Mouse (Mus musculus): ENCODE measurements at regions not wholly inside any gene's neighbourhood (a gene's known extent, or its start where the extent isn't known, plus 50 kb on each side); places are given as distances from the start of the nearest gene placed in this dataset.

GRCm38 (mm10) chr1:157016625-157017024, 77.2 kb upstream of the Ralgps2 start:
- no peak for ATAC-seq (replicated peaks; ENCODE audit: low FRiP score, poor library complexity, severe bottlenecking)

- ATAC-seq (replicated peaks; ENCODE audit: low FRiP score, poor library complexity, severe bottlenecking), result no peak
Measured at GRCm38 (mm10) chr1:157014532-157015497, 75.4 kb upstream of the Ralgps2 start.

- no peak for ATAC-seq (replicated peaks; ENCODE audit: low FRiP score, poor library complexity, severe bottlenecking)
Measured at GRCm38 (mm10) chr1:157013669-157014048, 74.2 kb upstream of the Ralgps2 start.

DNA sequence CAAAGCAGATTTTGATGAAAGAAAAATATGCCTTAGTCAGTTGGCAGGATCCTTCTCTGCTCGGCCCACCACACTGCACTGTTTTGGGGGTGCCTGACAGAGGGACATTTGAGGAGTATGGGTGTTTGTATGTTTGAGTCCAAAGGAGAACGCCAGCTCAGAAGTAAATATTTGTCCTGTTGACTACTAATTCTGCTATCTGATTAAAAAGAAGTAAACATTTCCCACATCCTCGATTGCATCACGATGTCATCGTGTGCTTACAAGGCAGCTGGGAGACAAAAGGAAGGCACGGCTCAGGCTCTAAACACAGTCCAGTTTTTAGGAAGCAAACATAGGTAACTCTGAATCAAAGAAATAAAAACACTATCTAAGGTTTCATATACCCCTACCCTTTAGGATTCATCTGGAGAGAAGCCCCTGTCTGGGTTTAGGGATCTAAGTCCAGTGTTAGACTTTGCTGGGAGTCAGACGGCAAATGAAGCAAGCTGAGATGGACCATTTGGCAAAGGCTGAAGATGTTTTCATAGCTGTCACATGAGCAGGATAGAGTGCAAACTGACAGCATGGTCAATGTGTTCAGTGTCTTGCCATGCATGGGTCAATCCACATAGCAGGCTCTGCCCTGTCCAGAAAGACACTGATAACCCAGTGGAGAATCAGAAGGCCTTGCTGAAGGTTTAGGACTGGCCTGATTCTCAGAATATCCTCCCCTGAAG, 73.7 kb upstream of the Ralgps2 start:
- no peak for ATAC-seq (replicated peaks; ENCODE audit: low FRiP score, poor library complexity, severe bottlenecking)

DNA sequence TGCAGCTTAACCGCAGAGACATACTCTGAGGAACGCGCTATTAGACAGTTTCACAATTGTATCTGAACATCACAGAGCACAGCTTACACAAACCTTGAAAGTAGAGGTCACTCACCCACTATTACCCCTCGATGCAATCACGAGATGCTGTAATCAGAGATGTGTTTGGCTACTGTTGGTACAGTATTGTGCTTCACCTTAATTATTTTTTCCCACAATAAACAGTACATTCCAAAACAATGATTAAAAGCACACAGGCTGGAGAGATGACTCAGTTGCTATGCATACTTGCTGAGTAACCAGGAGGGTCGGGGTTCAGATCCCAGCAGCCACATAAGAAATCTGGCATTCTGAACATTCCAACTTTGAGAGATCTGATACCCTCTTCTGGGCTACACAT, 71.8 kb upstream of the Ralgps2 start:
- ATAC-seq (replicated peaks; ENCODE audit: low FRiP score, poor library complexity, severe bottlenecking), result no peak

DNA sequence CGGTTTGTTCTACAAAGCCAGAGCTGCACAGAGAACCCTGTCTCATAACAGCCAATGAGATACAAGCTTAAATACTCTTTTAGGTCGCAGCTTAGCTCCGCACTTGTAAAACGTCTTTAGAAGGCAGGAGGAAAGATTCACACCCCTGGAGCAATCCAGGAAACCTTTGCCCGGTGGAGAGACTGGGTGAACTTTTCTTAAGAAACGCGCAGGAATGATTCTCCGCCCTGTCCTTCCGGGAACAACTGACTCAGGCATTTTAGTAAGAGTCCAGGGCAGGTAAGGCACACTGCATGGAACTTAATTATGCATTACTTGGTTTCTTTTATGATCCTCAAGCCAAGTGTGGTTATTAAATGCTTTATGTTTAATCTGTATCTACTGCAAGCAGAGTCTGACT, 70.0 kb upstream of the Ralgps2 start:
- ATAC-seq (replicated peaks; ENCODE audit: low FRiP score, poor library complexity, severe bottlenecking), result no peak

DNA sequence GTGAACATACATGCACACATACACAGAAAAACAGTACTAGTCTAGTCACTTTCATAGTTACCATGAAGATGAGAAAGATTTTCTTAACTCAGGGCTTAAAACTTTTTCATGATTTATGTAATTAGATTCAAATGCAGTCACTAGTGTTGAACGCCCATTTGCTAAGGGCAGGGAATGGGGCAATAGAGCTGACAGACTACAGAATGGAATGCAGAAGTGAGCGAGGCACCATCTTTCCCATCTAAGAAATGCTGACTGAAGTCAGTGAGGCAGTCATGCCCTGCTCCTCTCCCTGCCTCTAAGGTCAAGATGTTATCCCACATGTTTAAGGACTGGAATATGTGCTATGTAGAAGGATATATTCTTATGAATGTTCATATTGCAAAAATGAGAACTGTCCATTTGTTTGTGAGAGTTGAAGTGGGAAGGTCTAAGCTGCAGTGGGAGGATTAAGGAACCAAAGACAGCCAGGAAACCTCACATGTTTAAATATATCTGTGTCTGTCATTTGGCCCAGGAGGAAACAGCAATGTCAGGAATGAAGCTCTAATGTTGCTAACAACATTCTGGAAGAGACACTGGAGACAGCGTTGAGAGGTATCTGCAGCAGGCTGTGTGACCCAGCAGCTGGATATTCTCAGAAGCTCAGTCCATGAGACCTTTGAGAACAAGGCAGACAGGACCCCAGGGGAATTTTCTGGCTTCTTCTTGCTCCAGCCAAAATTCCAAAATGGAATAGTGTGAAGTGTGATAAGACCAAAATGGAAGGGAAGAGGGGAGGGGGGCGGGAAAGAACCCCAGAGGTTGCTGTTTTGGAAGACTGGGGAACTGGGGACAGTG, 68.7 kb upstream of the Ralgps2 start:
- no peak for ATAC-seq (replicated peaks; ENCODE audit: low FRiP score, poor library complexity, severe bottlenecking)

DNA sequence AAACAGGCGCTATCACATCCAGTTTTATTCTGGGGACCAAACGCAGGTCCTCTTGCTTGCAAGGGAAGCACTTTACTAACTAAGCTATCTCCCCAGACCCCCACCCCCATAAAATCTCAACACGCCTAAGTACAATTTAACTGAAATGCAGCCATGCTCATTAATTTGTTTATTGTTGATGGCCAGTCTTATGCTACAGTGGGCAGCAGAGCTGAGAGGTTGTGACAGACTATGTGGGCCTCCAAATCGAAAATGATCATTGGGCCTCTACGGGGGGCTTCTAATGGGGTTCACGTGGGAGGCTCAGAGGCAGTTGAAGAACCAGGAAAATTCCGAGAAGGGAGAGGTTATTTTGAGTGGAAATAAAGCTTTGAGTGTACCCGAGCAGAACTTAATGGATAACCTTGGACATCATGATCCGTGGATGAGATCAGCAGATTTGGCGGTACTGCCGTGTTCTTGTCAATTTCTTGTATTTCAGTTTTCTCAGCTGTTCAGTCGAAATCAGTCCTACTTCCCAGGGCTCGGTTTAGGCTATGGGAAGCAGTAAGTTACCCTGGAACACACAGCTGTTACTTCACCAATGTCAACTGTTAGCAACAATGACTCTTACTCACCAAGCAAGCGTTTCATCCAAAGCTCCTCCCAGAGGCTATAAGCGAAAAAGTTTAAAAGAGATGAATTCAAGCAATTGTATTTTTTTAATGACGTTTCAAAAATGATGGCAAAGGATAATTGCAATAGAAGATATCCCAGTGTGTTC, 65.1 kb upstream of the Ralgps2 start:
- ATAC-seq (replicated peaks; ENCODE audit: low FRiP score, poor library complexity, severe bottlenecking), result no peak

- ATAC-seq (replicated peaks; ENCODE audit: low FRiP score, poor library complexity, severe bottlenecking), result no peak
Measured at GRCm38 (mm10) chr1:157003034-157003433, 63.6 kb upstream of the Ralgps2 start.

DNA sequence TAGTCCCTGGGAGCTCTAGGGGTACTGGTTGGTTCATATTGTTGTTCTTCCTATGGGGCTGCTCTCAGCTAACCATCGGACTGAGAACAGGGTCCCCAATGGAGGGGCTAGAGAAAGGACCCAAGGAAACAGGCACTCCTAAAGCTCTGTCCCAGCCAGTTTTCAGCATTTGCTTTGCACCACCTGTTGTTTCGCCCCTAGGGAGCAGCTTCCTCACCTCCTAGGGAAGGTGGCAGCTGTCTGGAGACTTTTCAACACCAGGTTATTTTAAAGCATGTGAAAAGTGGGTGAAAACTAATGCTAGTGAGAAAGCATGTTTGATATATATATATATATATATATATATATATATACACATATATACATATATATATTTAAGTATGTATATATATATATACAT, 62.8 kb upstream of the Ralgps2 start:
- ATAC-seq (replicated peaks; ENCODE audit: low FRiP score, poor library complexity, severe bottlenecking), result no peak

- no peak for ATAC-seq (replicated peaks; ENCODE audit: low FRiP score, poor library complexity, severe bottlenecking)
Measured at GRCm38 (mm10) chr1:157001008-157001660, 61.7 kb upstream of the Ralgps2 start.

- no peak for ATAC-seq (replicated peaks; ENCODE audit: low FRiP score, poor library complexity, severe bottlenecking)
Measured at GRCm38 (mm10) chr1:156999947-157000346, 60.5 kb upstream of the Ralgps2 start.

DNA sequence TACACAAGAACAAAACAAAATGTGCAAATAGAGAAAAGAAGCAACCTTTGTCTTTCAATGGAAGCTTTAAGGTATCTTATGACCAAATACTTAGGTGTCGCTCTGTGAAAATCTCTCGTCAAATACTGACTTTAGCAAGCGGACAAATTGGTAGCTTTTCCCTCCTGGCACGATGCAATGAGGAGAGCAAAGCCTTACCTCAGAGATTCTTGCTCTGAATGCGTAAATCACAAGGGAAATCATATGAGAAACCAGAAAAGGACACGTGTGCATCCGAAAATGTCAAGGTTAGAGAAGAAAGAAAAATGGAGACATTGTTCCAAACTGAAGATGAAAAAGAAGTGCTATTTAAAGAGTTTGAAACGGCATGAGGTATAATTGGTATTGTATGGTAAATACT, 59.8 kb upstream of the Ralgps2 start:
- ATAC-seq (replicated peaks; ENCODE audit: low FRiP score, poor library complexity, severe bottlenecking), result no peak

- no peak for ATAC-seq (replicated peaks; ENCODE audit: low FRiP score, poor library complexity, severe bottlenecking)
Measured at GRCm38 (mm10) chr1:156997476-156998305, 58.3 kb upstream of the Ralgps2 start.

GRCm38 (mm10) chr1:156997033-156997432, 57.6 kb upstream of the Ralgps2 start:
- ATAC-seq (replicated peaks; ENCODE audit: low FRiP score, poor library complexity, severe bottlenecking), result no peak

DNA sequence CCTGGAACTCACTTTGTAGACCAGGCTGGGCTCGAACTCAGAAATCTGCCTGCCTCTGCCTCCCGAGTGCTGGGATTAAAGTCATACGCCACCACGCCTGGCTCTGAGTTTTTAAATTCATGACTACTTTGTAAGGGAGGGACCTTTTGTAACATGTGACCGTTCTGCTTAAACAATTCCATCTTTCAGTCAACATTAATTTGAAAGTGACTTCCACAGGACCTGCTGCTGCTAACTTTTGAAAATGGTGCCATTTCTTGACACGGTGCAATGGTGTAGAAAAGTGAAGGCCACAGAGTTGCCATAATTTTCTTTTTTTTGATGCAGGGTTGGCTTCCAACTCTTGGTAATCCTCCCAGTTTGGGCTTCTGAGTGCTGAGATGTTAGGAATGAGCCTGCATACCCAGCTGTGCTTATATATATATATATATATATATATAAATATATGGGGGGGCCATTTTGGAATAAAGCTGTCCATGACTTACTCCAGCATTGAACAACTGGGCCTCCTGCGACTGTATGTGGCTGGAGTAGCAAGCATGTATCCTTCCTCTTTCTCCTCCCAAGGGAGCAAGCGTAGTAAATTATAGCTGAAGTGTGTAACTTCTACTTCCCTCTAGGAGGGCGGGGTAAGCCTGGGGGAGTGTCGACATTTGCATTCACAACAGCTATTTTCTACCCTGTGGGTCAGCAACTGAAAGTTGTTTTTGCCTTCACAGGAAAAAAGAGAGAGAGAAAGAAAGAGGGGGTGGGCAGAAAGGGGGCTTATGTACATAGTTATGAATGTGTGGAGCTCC, 56.9 kb upstream of the Ralgps2 start:
- ATAC-seq (replicated peaks; ENCODE audit: low FRiP score, poor library complexity, severe bottlenecking), result no peak

GRCm38 (mm10) chr1:156995180-156995951, 55.9 kb upstream of the Ralgps2 start:
- ATAC-seq (replicated peaks; ENCODE audit: low FRiP score, poor library complexity, severe bottlenecking), result no peak

Data from erythroid progenitor cell, adult 5-6 weeks (primary cell).